Mouse (Mus musculus) stomach, postnatal 0 days (tissue): ENCODE data around the gene Gtdc1. TPM values are rescaled to one million over a fixed set of nuclear protein-coding genes. Genes with fewer than 3 reads are reported as not detected.

Experiments
- ATAC-seq: fragments of 200-750 bp; cut with Nextera tagmentation; 2 replicates; pipeline ENCODE4 v1.8.0; 2017; ENCODE audit not compliant: low FRiP score, low TSS enrichment
- DNase-seq: peaks from one replicate; pipeline ENCODE4 v3.0.0-alpha.2; 2016; ENCODE audit warnings: low spot score
- H3K27ac ChIP-seq: fragments of 300-500 bp; sonication (generic); replicated peaks from 2 replicates; pipeline ENCODE4 v1.5.1; 2014; ENCODE audit warnings: mild to moderate bottlenecking, control low read depth
- H3K27me3 ChIP-seq: fragments of 300-500 bp; sonication (generic); 2 replicates; pipeline ENCODE4 v1.6.1; 2014; ENCODE audit warnings: low read length; ENCODE audit not compliant: control insufficient read depth, insufficient read depth
- H3K36me3 ChIP-seq: fragments of 300-500 bp; sonication (generic); 2 replicates; pipeline ENCODE4 v1.6.1; 2014; ENCODE audit warnings: low read length, mixed read lengths; ENCODE audit not compliant: control insufficient read depth, insufficient read depth
- H3K4me1 ChIP-seq: fragments of 300-500 bp; sonication (generic); replicated peaks from 2 replicates; pipeline ENCODE4 v1.6.1; 2014; ENCODE audit warnings: antibody characterized with exemption; ENCODE audit not compliant: control insufficient read depth, insufficient read depth
- H3K4me2 ChIP-seq: fragments of 300-500 bp; sonication (generic); replicated peaks from 2 replicates; pipeline ENCODE4 v1.6.1; 2014; ENCODE audit warnings: low read depth, mild to moderate bottlenecking, control low read depth, moderate library complexity
- H3K4me3 ChIP-seq: fragments of 300-500 bp; sonication (generic); 2 replicates; pipeline ENCODE4 v1.5.1; 2014; ENCODE audit warnings: low read depth, low read length, control low read depth
- H3K9ac ChIP-seq: fragments of 300-500 bp; sonication (generic); 2 replicates; pipeline ENCODE4 v1.6.1; 2014; ENCODE audit warnings: mild to moderate bottlenecking, low read length, control low read depth, mixed read lengths
- H3K9me3 ChIP-seq: fragments of 300-500 bp; sonication (generic); 2 replicates; pipeline ENCODE4 v1.6.1; 2016; ENCODE audit warnings: low read length; ENCODE audit not compliant: control insufficient read depth
- CTCF ChIP-seq: IDR thresholded peaks from 2 replicates; pipeline ENCODE4 v1.5.1; 2016; ENCODE audit warnings: antibody characterized with exemption, low read depth, mild to moderate bottlenecking, moderate library complexity
- EP300 ChIP-seq: optimal IDR thresholded peaks from 2 replicates; pipeline ENCODE3; 2016; ENCODE audit warnings: antibody characterized with exemption
- WGBS: fragments of 180-500 bp; shearing (Covaris S2); extraction: QIAGEN DNeasy Blood & Tissue Kit; methylation state at CpG from one replicate; pipeline ENCODE4 v1.1.7; 2014; 5-methylcytosine and 5-hydroxymethylcytosine counted together
- polyA plus RNA-seq: library from polyadenylated mRNA; unstranded; fragments of >200 nt; fragmentation: Nextera tagmentation; extraction: Ambion mirVana; gene quantifications from 2 replicates; pipeline ENCODE4 v1.2.1, GENCODE M21; 2015

Gene Gtdc1
- 6.3 and 7.1 TPM in 2 replicates for polyA plus RNA-seq

GRCm38 (mm10) chr2:44927482-44927811 lies at the start of gene Gtdc1:
Gene Gtdc1, minus strand, starts transcription at chr2:44927657.
- Histone ChIP-seq H3K27me3 (no peaks in the 10 kb centered on the region), H3K4me2 (peak within 1 kb of the TSS; percentile 84), H3K4me3 (peak within 1 kb of the TSS; percentile 76), H3K9me3 (no peaks in the 10 kb centered on the region), H3K36me3 (no peaks in the 10 kb centered on the region), H3K4me1 (no peaks in the 10 kb centered on the region), H3K27ac (peak within 1 kb of the TSS; percentile 97), H3K9ac (peak within 1 kb of the TSS; percentile 84)
- 0% methylated on average over 25 of the region's 27 CpGs for WGBS
- TF ChIP-seq EP300 (no peak), CTCF (peak; percentile 22; the same call in 1 of the 2 replicates)
- ATAC-seq: peak; percentile 69
- DNase-seq: no peak

- ATAC-seq (no peak), DNase-seq (no peak)
- Histone ChIP-seq H3K27ac (no peak overlapping the region), H3K36me3 (no peaks in the 10 kb centered on the region), H3K9me3 (no peaks in the 10 kb centered on the region), H3K4me3 (no peak overlapping the region), H3K9ac (no peak overlapping the region), H3K4me1 (no peaks in the 10 kb centered on the region), H3K4me2 (no peak overlapping the region), H3K27me3 (no peaks in the 10 kb centered on the region)
- TF ChIP-seq EP300 (no peak), CTCF (no peak)
- WGBS: 53% methylated on average over 3 of the region's 3 CpGs
Measured at GRCm38 (mm10) chr2:44977051-44977450, 49.6 kb upstream of the Gtdc1 start.

- Histone ChIP-seq H3K4me2 (no peak overlapping the region), H3K9me3 (no peaks in the 10 kb centered on the region), H3K4me3 (no peak overlapping the region), H3K9ac (no peak overlapping the region), H3K27me3 (no peaks in the 10 kb centered on the region), H3K36me3 (no peaks in the 10 kb centered on the region), H3K27ac (no peak overlapping the region), H3K4me1 (no peaks in the 10 kb centered on the region)
- ATAC-seq (no peak), DNase-seq (no peak)
- 50% methylated on average over 4 of the region's 4 CpGs for WGBS
- no peak for TF ChIP-seq EP300
- TF ChIP-seq CTCF: no peak
Measured at GRCm38 (mm10) chr2:44976484-44976883, 49.0 kb upstream of the Gtdc1 start.

- no peak for TF ChIP-seq EP300
- TF ChIP-seq CTCF: no peak
- H3K27ac ChIP-seq: no peak overlapping the region
- H3K9ac ChIP-seq: no peak overlapping the region
- H3K27me3 ChIP-seq: no peaks in the 10 kb centered on the region
- WGBS: 72% methylated on average over 6 of the region's 6 CpGs
- H3K36me3 ChIP-seq: no peaks in the 10 kb centered on the region
- DNase-seq: no peak
- H3K4me3 ChIP-seq: no peak overlapping the region
- no peaks in the 10 kb centered on the region for H3K4me1 ChIP-seq
- H3K4me2 ChIP-seq: no peak overlapping the region
- no peaks in the 10 kb centered on the region for H3K9me3 ChIP-seq
- ATAC-seq: no peak
Measured at GRCm38 (mm10) chr2:44973828-44974227, 46.4 kb upstream of the Gtdc1 start.

- H3K4me2 ChIP-seq: no peak overlapping the region
- H3K9me3 ChIP-seq: no peaks in the 10 kb centered on the region
- H3K4me3 ChIP-seq: no peak overlapping the region
- H3K36me3 ChIP-seq: no peaks in the 10 kb centered on the region
- no peak overlapping the region for H3K9ac ChIP-seq
- WGBS: 94% methylated on average over 6 of the region's 6 CpGs
- no peaks in the 10 kb centered on the region for H3K27me3 ChIP-seq
- no peak for TF ChIP-seq CTCF
- TF ChIP-seq EP300: no peak
- H3K4me1 ChIP-seq: no peaks in the 10 kb centered on the region
- no peak overlapping the region for H3K27ac ChIP-seq
- ATAC-seq: no peak
- DNase-seq: no peak
Measured at GRCm38 (mm10) chr2:44970087-44970646, 42.7 kb upstream of the Gtdc1 start.

GRCm38 (mm10) chr2:44969640-44970039 lies 42.2 kb upstream of the Gtdc1 start:
- H3K27ac ChIP-seq: no peak overlapping the region
- 96% methylated on average over 1 of the region's 1 CpGs for WGBS
- no peak for DNase-seq

More at GRCm38 (mm10) chr2:44969640-44970039, 42.2 kb upstream of the Gtdc1 start:
- Histone ChIP-seq H3K27me3 (no peaks in the 10 kb centered on the region), H3K9me3 (no peaks in the 10 kb centered on the region), H3K4me2 (no peak overlapping the region), H3K4me3 (no peak overlapping the region), H3K9ac (no peak overlapping the region), H3K36me3 (no peaks in the 10 kb centered on the region), H3K4me1 (no peaks in the 10 kb centered on the region)
- TF ChIP-seq CTCF (no peak), EP300 (no peak)
- no peak for ATAC-seq
